Mouse (Mus musculus) CH12.LX (cell line): Measurements from ENCODE around the gene Sult3a2.
"Not testable (repeated sequence)": the region's sequence is repeated elsewhere in the genome, so short reads cannot be mapped to it uniquely, and the experiment has no call there.

Source experiments
- BHLHE40 ChIP-seq: IDR thresholded peaks from 2 replicates; pipeline ENCODE4 v1.6.1; 2011; ENCODE audit warnings: mild to moderate bottlenecking, low read depth, low read length, improper control_type of control experiment
- CTCF ChIP-seq, 2 experiments: IDR thresholded peaks in 1 of 2; conservative IDR thresholded peaks in 1 of 2; 2 replicates each; pipeline ENCODE4 v1.5.1; 2011 to 2012; ENCODE audit warnings: low read depth in 2 of 2, low read length in 2 of 2, improper control_type of control experiment in 1 of 2, inconsistent platforms in 1 of 2, mild to moderate bottlenecking in 1 of 2, moderate library complexity in 1 of 2
- ELF1 ChIP-seq: IDR thresholded peaks from 2 replicates; pipeline ENCODE4 v1.6.1; 2014; ENCODE audit warnings: low read depth, mild to moderate bottlenecking, inconsistent platforms, low read length, improper control_type of control experiment
- EP300 ChIP-seq: IDR thresholded peaks from 2 replicates; pipeline ENCODE4 v1.6.1; 2011; ENCODE audit warnings: low read length, improper control_type of control experiment
- MAZ ChIP-seq: IDR thresholded peaks from 2 replicates; pipeline ENCODE4 v1.6.1; 2012; ENCODE audit warnings: low read depth, mild to moderate bottlenecking, inconsistent platforms, low read length, improper control_type of control experiment, moderate library complexity
- POLR2A ChIP-seq: IDR thresholded peaks from 2 replicates; pipeline ENCODE4 v1.6.1; 2011; ENCODE audit warnings: low read depth, mild to moderate bottlenecking, improper control_type of control experiment, low read length
- RAD21 ChIP-seq: IDR thresholded peaks from 2 replicates; pipeline ENCODE4 v1.6.1; 2011; ENCODE audit warnings: low read depth, mild to moderate bottlenecking, low read length, improper control_type of control experiment, moderate library complexity
- TBP ChIP-seq: conservative IDR thresholded peaks from 2 replicates; pipeline ENCODE4 v1.6.1; 2011; ENCODE audit warnings: low read depth, low read length, improper control_type of control experiment
- TCF12 ChIP-seq: IDR thresholded peaks from 2 replicates; pipeline ENCODE4 v1.6.1; 2014; ENCODE audit warnings: low read depth, mild to moderate bottlenecking, inconsistent platforms, low read length, improper control_type of control experiment
- ZMIZ1 ChIP-seq: IDR thresholded peaks from 2 replicates; pipeline ENCODE4 v1.6.1; 2012; ENCODE audit warnings: low read depth, mild to moderate bottlenecking, inconsistent platforms, low read length, improper control_type of control experiment

GRCm38 (mm10) chr10:33796269-33796915 is 9.9 kb upstream of the Sult3a2 start:
- not testable (repeated sequence) for TF ChIP-seq CTCF (conservative IDR thresholded peaks at IDR 0.05 in 1 of 2, IDR thresholded peaks at IDR 0.05 in 1 of 2; ENCODE audit: low read depth in 2 of 2, low read length in 2 of 2); POLR2A; ELF1; TCF12; ZMIZ1; EP300; BHLHE40; MAZ; RAD21; TBP
